Mouse (Mus musculus): Measurements from ENCODE around the gene Aqp2. TPM values are rescaled to one million over a fixed set of nuclear protein-coding genes. Genes with fewer than 3 reads are reported as not detected.

Gene Aqp2
- polyA plus RNA-seq, 1 experiment from 2014 or later = not detected

DNA sequence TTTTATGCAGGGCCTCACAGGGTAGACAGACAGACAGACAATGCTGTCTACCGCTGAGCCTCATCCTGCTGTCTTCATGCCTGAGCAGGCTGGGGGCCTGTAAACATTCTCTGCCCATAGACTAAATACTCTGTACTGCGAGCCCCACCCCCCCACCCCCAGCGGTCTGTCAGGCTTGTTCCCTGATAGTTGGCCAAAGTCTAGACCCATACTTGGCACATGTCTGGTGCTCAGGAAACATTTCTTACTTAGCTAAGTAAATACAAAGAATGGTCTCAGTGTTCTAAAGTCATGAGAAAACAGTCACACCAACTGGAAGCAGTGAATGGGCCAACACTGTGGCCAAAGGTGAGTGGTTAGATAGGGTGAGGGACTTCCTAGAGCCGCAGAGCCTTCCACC is 11.5 kb upstream of the Aqp2 start:
- WGBS = 73% methylated on average over 4 of the region's 4 CpGs

GRCm38 (mm10) chr15:99568682-99569081 is 10.2 kb upstream of the Aqp2 start:
- WGBS = 62% methylated on average over 6 of the region's 6 CpGs
- Histone ChIP-seq H3K36me3 (no peaks in the 10 kb centered on the region), H3K9ac (replicated peaks) (no peak overlapping the region)

More for the DNA sequence above, 11.5 kb upstream of the Aqp2 start:
- ATAC-seq (ENCODE audit: low FRiP score, low read depth) = no peak
- H3K4me2 ChIP-seq (replicated peaks) = no peak overlapping the region
- no peak overlapping the region for H3K4me3 ChIP-seq
- no peaks in the 10 kb centered on the region for H3K4me1 ChIP-seq
- H3K36me3 ChIP-seq = no peaks in the 10 kb centered on the region
- peaks cover 19% of the 10 kb centered on the region for H3K27me3 ChIP-seq
- H3K9ac ChIP-seq (replicated peaks) = no peak overlapping the region
- H3K9me3 ChIP-seq = 0 out of 2 replicates have a peak, but pooled peaks cover 4% of the 10 kb centered on the region
- no peak overlapping the region for H3K27ac ChIP-seq (replicated peaks)

GRCm38 (mm10) chr15:99569123-99569522 is 9.7 kb upstream of the Aqp2 start:
- 81% methylated on average over 10 of the region's 10 CpGs for WGBS
- Histone ChIP-seq H3K27me3 (0 out of 2 replicates have a peak, but pooled peaks cover 11% of the 10 kb centered on the region), H3K9me3 (0 out of 2 replicates have a peak, but pooled peaks cover 4% of the 10 kb centered on the region), H3K4me3 (no peak overlapping the region), H3K36me3 (no peaks in the 10 kb centered on the region), H3K4me2 (replicated peaks) (no peak overlapping the region), H3K9ac (replicated peaks) (no peak overlapping the region), H3K4me1 (no peaks in the 10 kb centered on the region), H3K27ac (replicated peaks) (no peak overlapping the region)
- ATAC-seq (ENCODE audit: low FRiP score, low read depth) = no peak

More at GRCm38 (mm10) chr15:99568682-99569081, 10.2 kb upstream of the Aqp2 start:
- Histone ChIP-seq H3K4me1 (no peaks in the 10 kb centered on the region), H3K27me3 (0 out of 2 replicates have a peak, but pooled peaks cover 11% of the 10 kb centered on the region), H3K4me2 (replicated peaks) (no peak overlapping the region), H3K27ac (replicated peaks) (no peak overlapping the region), H3K4me3 (no peak overlapping the region), H3K9me3 (0 out of 2 replicates have a peak, but pooled peaks cover 4% of the 10 kb centered on the region)
- no peak for ATAC-seq (ENCODE audit: low FRiP score, low read depth)

- WGBS = 3% methylated on average over 51 of the region's 54 CpGs
- peak overlapping the region; percentile 56 for H3K4me2 ChIP-seq (replicated peaks)
- peaks cover 91% of the 10 kb centered on the region for H3K27me3 ChIP-seq
- H3K36me3 ChIP-seq = no peaks in the 10 kb centered on the region
- peak overlapping the region; percentile 37 for H3K4me3 ChIP-seq
- H3K9me3 ChIP-seq = no peaks in the 10 kb centered on the region
- peak; percentile 60; the same call in 1 of the 2 replicates for ATAC-seq (ENCODE audit: low FRiP score, low read depth)
- peaks cover 21% of the 10 kb centered on the region for H3K4me1 ChIP-seq
- H3K9ac ChIP-seq (replicated peaks) = peak overlapping the region; percentile 47
- H3K27ac ChIP-seq (replicated peaks) = no peak overlapping the region
These were observed 4.8 kb downstream of the Aqp2 start for GRCm38 (mm10) chr15:99583463-99584344.

- peak overlapping the region; percentile 0; the same call in 1 of the 2 replicates for H3K9ac ChIP-seq (replicated peaks)
- peak; percentile 52; the same call in 1 of the 2 replicates for ATAC-seq (ENCODE audit: low FRiP score, low read depth)
These were observed 5.8 kb downstream of the Aqp2 start for GRCm38 (mm10) chr15:99584407-99585202.

DNA sequence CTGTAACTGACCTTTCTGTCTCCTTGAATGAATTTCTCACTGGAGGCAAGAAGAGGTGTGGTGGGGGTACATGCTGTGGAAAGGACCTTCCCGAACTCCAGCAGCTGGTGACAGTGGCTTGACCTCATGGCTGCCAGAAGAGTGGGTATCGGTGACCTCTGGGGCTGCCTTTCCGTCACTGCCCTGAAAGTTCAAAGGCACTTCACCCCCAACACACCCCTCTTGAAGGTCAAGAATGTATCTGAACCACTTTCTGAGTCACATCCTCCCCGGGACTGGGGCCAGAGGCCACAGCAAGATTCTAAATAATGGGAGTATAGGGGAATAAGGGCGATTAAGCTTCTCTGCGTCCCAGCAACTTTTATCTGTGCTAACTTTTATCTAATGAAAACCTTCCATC is 6.9 kb downstream of the Aqp2 start:
- no peak overlapping the region for H3K9ac ChIP-seq (replicated peaks)
- H3K27me3 ChIP-seq = peaks cover 98% of the 10 kb centered on the region
- no peak overlapping the region for H3K4me2 ChIP-seq (replicated peaks)
- no peak for ATAC-seq (ENCODE audit: low FRiP score, low read depth)
- H3K4me1 ChIP-seq = peaks cover 26% of the 10 kb centered on the region
- WGBS = 62% methylated on average over 6 of the region's 6 CpGs
- H3K36me3 ChIP-seq = no peaks in the 10 kb centered on the region
- no peak overlapping the region for H3K27ac ChIP-seq (replicated peaks)
- H3K4me3 ChIP-seq = no peak overlapping the region
- H3K9me3 ChIP-seq = no peaks in the 10 kb centered on the region

More at GRCm38 (mm10) chr15:99584407-99585202, 5.8 kb downstream of the Aqp2 start:
- 2% methylated on average over 23 of the region's 24 CpGs for WGBS
- H3K27ac ChIP-seq (replicated peaks) = no peak overlapping the region
- peak overlapping the region; percentile 37 for H3K4me3 ChIP-seq
- H3K9me3 ChIP-seq = no peaks in the 10 kb centered on the region
- no peaks in the 10 kb centered on the region for H3K36me3 ChIP-seq
- peak overlapping the region; percentile 56 for H3K4me2 ChIP-seq (replicated peaks)
- peaks cover 98% of the 10 kb centered on the region for H3K27me3 ChIP-seq
- peaks cover 21% of the 10 kb centered on the region for H3K4me1 ChIP-seq

GRCm38 (mm10) chr15:99586525-99586924 is 7.7 kb downstream of the Aqp2 start:
- 89% methylated on average over 3 of the region's 3 CpGs for WGBS
- H3K36me3 ChIP-seq = no peaks in the 10 kb centered on the region

DNA sequence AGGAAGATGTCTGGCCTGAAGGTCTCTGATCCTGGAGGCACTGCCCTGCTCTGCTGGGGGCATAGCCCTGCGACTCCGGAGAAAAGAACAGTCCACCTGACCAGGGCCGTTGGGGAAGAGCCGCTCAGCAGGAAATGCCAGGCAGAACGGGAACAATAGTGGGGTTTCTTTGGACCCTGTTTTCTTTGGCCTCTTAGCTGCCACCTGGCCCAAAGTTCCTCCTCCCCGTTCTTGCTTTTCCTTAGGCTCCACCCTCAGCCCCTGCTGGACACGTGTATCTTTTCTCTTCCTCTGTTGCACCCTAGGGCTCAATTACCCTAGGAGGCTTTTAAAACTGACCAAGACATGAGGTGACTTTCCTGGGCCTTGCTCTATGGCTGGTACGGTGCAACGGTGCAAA is 10.4 kb downstream of the Aqp2 start:
- Histone ChIP-seq H3K27ac (replicated peaks) (no peak overlapping the region), H3K36me3 (no peaks in the 10 kb centered on the region), H3K4me3 (no peak overlapping the region), H3K4me2 (replicated peaks) (no peak overlapping the region), H3K4me1 (peaks cover 20% of the 10 kb centered on the region), H3K27me3 (peaks cover 100% of the 10 kb centered on the region), H3K9me3 (no peaks in the 10 kb centered on the region), H3K9ac (replicated peaks) (no peak overlapping the region)
- no peak for ATAC-seq (ENCODE audit: low FRiP score, low read depth)
- 5% methylated on average over 9 of the region's 9 CpGs for WGBS

More at GRCm38 (mm10) chr15:99586525-99586924, 7.7 kb downstream of the Aqp2 start:
- no peak overlapping the region for H3K4me3 ChIP-seq
- no peak for ATAC-seq (ENCODE audit: low FRiP score, low read depth)
- peaks cover 98% of the 10 kb centered on the region for H3K27me3 ChIP-seq
- no peak overlapping the region for H3K9ac ChIP-seq (replicated peaks)
- no peak overlapping the region for H3K4me2 ChIP-seq (replicated peaks)
- H3K4me1 ChIP-seq = peaks cover 30% of the 10 kb centered on the region
- no peak overlapping the region for H3K27ac ChIP-seq (replicated peaks)
- no peaks in the 10 kb centered on the region for H3K9me3 ChIP-seq

- Histone ChIP-seq H3K9me3 (no peaks in the 10 kb centered on the region), H3K27ac (replicated peaks) (no peak overlapping the region), H3K4me3 (no peak overlapping the region), H3K9ac (replicated peaks) (no peak overlapping the region), H3K27me3 (peaks cover 100% of the 10 kb centered on the region), H3K4me2 (replicated peaks) (no peak overlapping the region), H3K4me1 (peaks cover 15% of the 10 kb centered on the region), H3K36me3 (no peaks in the 10 kb centered on the region)
- 13% methylated on average over 7 of the region's 7 CpGs for WGBS
- ATAC-seq (ENCODE audit: low FRiP score, low read depth) = no peak
These were observed 10.8 kb downstream of the Aqp2 start for GRCm38 (mm10) chr15:99589704-99590103.

DNA sequence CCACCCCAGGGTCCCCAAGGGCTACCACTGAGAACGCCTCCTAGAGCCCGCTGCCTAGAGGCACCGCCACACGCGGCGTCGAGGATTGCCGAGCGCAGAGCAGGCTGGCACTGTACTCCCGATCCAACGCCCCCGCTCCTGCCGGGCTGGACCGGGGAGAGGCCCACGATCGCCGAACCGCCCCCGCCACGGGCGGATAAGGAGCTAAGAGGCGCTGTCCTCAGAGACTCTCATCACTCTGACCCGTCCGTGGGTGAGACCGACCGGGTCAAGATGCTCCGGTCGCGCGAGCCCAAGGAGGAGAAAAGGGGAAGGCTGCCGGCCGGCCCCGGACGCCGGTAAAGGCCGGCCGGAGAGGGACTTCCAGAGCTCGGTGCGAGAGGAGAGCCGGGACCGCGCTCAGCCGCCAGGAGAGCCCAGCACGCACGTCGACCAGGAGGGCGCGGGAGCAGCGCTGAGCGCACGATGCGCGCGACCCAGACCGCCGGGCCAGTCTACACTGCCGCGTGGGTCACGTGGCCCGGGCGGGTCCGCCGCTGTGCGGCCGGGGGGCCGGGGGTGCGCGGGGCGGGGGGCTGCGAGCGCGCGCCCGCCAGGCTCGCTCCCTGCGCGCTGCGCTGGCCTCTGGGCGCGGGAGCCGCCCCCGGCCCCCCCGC is 11.7 kb downstream of the Aqp2 start, which contains the start of gene Aqp5:
Aqp5 (plus strand) TSS at position 354 of the 656 bp plus-strand sequence.
- H3K4me2 ChIP-seq (replicated peaks) = peak within 1 kb of the TSS; percentile 55
- peak within 1 kb of the TSS; percentile 39; the same call in 1 of the 2 replicates for H3K9ac ChIP-seq (replicated peaks)
- H3K4me3 ChIP-seq = peak within 1 kb of the TSS; percentile 45
- WGBS = 1% methylated on average over 68 of the region's 83 CpGs
- H3K4me1 ChIP-seq = peaks cover 9% of the 10 kb centered on the region; the same call in 1 of the 2 replicates
- H3K27ac ChIP-seq (replicated peaks) = no peak within 1 kb of the TSS
- no peaks in the 10 kb centered on the region for H3K36me3 ChIP-seq
- ATAC-seq (ENCODE audit: low FRiP score, low read depth) = peak; percentile 71
- peaks cover 100% of the 10 kb centered on the region for H3K27me3 ChIP-seq
- no peaks in the 10 kb centered on the region for H3K9me3 ChIP-seq

DNA sequence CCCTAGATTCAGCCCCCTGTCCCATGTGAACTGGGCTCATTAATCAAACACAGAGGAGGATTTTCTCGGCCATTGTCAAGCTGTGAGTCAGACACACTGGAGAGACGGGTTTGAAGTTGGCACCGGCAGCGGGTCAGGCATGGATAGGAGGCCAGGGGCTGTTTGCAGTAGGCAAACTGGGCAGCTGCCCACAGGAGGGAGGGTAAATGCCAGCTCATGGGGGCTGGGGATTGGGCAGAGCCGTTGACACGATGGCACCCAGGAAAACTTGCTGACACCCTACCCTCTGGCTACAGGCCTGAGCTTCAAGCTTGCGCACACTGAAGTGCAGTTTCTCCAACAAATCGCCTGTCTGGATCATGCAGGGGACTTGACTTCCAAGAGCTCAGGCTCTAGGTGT is 13.3 kb downstream of the Aqp2 start:
- peaks cover 92% of the 10 kb centered on the region for H3K27me3 ChIP-seq
- no peak overlapping the region for H3K27ac ChIP-seq (replicated peaks)
- no peak for ATAC-seq (ENCODE audit: low FRiP score, low read depth)
- H3K4me2 ChIP-seq (replicated peaks) = no peak overlapping the region
- H3K4me1 ChIP-seq = peaks cover 14% of the 10 kb centered on the region; the same call in 1 of the 2 replicates
- no peaks in the 10 kb centered on the region for H3K9me3 ChIP-seq
- H3K4me3 ChIP-seq = no peak overlapping the region
- H3K36me3 ChIP-seq = no peaks in the 10 kb centered on the region
- 71% methylated on average over 8 of the region's 8 CpGs for WGBS
- no peak overlapping the region for H3K9ac ChIP-seq (replicated peaks)

Data from midbrain, embryonic 12.5 days (tissue).